Mouse (Mus musculus) midbrain, embryonic 12.5 days (tissue): ENCODE measurements around the gene Itga9. TPM values are rescaled to one million over a fixed set of nuclear protein-coding genes. Genes with fewer than 3 reads are reported as not detected.

Source experiments
- ATAC-seq: fragments of 200-750 bp; cut with Nextera tagmentation; 2 replicates; pipeline ENCODE4 v1.8.0; 2017; ENCODE audit warnings: low read depth, moderate TSS enrichment, moderate library complexity; ENCODE audit not compliant: low FRiP score
- H3K27ac ChIP-seq: fragments of 300-500 bp; sonication (generic); replicated peaks from 2 replicates; pipeline ENCODE4 v1.5.1; 2016; ENCODE audit warnings: mild to moderate bottlenecking
- H3K27me3 ChIP-seq: fragments of 300-500 bp; sonication (generic); 2 replicates; pipeline ENCODE4 v1.6.1; 2016; ENCODE audit warnings: mild to moderate bottlenecking
- H3K36me3 ChIP-seq: fragments of 300-500 bp; sonication (generic); 2 replicates; pipeline ENCODE4 v1.6.1; 2016
- H3K4me1 ChIP-seq: fragments of 300-500 bp; sonication (generic); 2 replicates; pipeline ENCODE4 v1.6.1; 2016
- H3K4me2 ChIP-seq: fragments of 300-500 bp; sonication (generic); replicated peaks from 2 replicates; pipeline ENCODE4 v1.6.1; 2016; ENCODE audit warnings: mild to moderate bottlenecking, moderate library complexity
- H3K4me3 ChIP-seq: fragments of 300-500 bp; sonication (generic); 2 replicates; pipeline ENCODE4 v1.5.1; 2016; ENCODE audit warnings: mild to moderate bottlenecking
- H3K9ac ChIP-seq: fragments of 300-500 bp; sonication (generic); replicated peaks from 2 replicates; pipeline ENCODE4 v1.6.1; 2016; ENCODE audit warnings: mild to moderate bottlenecking, moderate library complexity
- H3K9me3 ChIP-seq: fragments of 300-500 bp; sonication (generic); 2 replicates; pipeline ENCODE4 v1.6.1; 2016; ENCODE audit warnings: mild to moderate bottlenecking
- WGBS: fragments of 180-500 bp; shearing (Covaris S2); methylation state at CpG from one replicate; pipeline ENCODE4 v1.1.7; 2016; 5-methylcytosine and 5-hydroxymethylcytosine counted together
- polyA plus RNA-seq: library from polyadenylated mRNA; unstranded; fragments of >200 nt; fragmentation: Nextera tagmentation; extraction: Ambion mirVana; gene quantifications from 2 replicates; pipeline ENCODE4 v1.2.1, GENCODE M21; 2016

Itga9 gene
- polyA plus RNA-seq, 1 experiment from 2014 or later, result 10.6 TPM

- Histone ChIP-seq H3K9ac (no peak overlapping the region), H3K27me3 (no peaks in the 10 kb centered on the region), H3K36me3 (no peaks in the 10 kb centered on the region), H3K27ac (no peak overlapping the region), H3K4me3 (no peak overlapping the region), H3K9me3 (no peaks in the 10 kb centered on the region), H3K4me2 (no peak overlapping the region), H3K4me1 (peaks cover 9% of the 10 kb centered on the region)
- ATAC-seq, result no peak
- 34% methylated on average over 13 of the region's 13 CpGs for WGBS
Measured at GRCm38 (mm10) chr9:118939410-118939809, 332.9 kb downstream of the Itga9 start.

DNA sequence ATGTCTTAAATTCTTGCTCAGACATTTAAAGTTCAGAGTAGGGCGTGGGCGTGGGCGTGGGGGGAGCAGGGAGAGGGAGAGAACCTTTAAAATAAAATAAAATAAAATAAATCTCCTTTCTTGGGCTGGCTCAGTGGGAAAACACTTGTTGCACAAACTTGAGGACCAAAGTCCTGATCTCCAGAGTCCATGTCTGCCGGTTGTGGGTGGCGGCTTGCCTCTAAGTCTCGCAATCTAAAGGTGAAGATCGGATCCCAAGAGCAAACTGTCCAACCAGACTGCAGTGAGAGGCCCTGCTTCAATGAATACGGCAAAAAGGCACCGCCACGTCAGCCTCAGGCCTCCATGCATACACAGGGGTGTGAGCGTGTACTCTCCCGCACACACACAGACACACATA lies 333.3 kb downstream of the Itga9 start:
- no peak for ATAC-seq
- H3K4me2 ChIP-seq, result no peak overlapping the region
- no peaks in the 10 kb centered on the region for H3K9me3 ChIP-seq
- no peaks in the 10 kb centered on the region for H3K27me3 ChIP-seq
- no peak overlapping the region for H3K9ac ChIP-seq
- peaks cover 9% of the 10 kb centered on the region for H3K4me1 ChIP-seq
- no peak overlapping the region for H3K4me3 ChIP-seq
- no peak overlapping the region for H3K27ac ChIP-seq
- 81% methylated on average over 12 of the region's 12 CpGs for WGBS
- H3K36me3 ChIP-seq, result no peaks in the 10 kb centered on the region

GRCm38 (mm10) chr9:118940591-118941207 lies 334.2 kb downstream of the Itga9 start:
- ATAC-seq, result no peak
- Histone ChIP-seq H3K9me3 (no peaks in the 10 kb centered on the region), H3K36me3 (no peaks in the 10 kb centered on the region), H3K27me3 (no peaks in the 10 kb centered on the region), H3K4me1 (peaks cover 9% of the 10 kb centered on the region), H3K9ac (no peak overlapping the region), H3K4me2 (no peak overlapping the region), H3K4me3 (no peak overlapping the region), H3K27ac (no peak overlapping the region)
- 93% methylated on average over 12 of the region's 12 CpGs for WGBS

DNA sequence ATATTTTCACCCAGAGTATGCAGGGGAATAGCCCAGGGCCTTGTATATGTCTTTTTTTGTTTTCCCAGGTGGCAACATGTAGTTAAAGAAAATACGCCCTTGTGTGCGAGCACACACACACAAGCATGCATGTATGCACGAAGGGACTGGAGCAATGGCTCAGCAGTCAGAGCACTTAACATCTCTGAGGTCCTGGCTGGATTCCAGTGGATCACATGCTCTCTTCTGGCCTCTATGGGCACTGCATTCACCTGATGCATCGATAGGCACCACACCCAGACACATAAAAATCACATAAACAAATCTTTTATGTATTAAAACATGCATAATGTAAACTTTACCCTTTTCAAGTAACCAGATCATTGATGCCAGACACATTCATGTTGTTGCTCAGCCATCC lies 335.5 kb downstream of the Itga9 start:
- H3K36me3 ChIP-seq, result no peaks in the 10 kb centered on the region
- no peak overlapping the region for H3K4me2 ChIP-seq
- WGBS, result 95% methylated on average over 4 of the region's 4 CpGs
- H3K27ac ChIP-seq, result no peak overlapping the region
- H3K9me3 ChIP-seq, result no peaks in the 10 kb centered on the region
- no peaks in the 10 kb centered on the region for H3K27me3 ChIP-seq
- H3K9ac ChIP-seq, result no peak overlapping the region
- peaks cover 9% of the 10 kb centered on the region for H3K4me1 ChIP-seq
- ATAC-seq, result no peak
- H3K4me3 ChIP-seq, result no peak overlapping the region

DNA sequence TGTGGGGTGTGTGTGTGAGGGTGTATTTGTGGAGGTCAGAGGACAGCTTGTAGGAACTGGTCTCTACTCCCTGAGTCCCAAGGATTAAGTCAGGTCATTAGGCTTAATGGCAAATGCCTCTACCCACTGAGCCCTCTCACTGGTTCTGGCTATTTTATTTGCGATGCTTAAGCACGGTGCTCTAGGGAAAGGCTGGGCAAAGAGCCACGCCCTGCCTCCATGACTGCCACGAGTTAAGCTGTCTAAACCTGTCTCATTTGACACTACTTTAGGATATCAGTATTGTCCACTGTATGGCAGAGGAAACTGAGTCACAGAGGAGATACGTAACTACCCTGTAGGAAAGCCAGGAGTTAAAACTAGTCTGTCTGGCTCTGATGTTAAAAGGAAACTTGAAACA lies 337.5 kb downstream of the Itga9 start:
- Histone ChIP-seq H3K4me3 (no peak overlapping the region), H3K9ac (no peak overlapping the region), H3K4me2 (no peak overlapping the region), H3K4me1 (peaks cover 4% of the 10 kb centered on the region), H3K27ac (no peak overlapping the region), H3K27me3 (no peaks in the 10 kb centered on the region), H3K36me3 (no peaks in the 10 kb centered on the region), H3K9me3 (no peaks in the 10 kb centered on the region)
- no peak for ATAC-seq
- WGBS, result 64% methylated on average over 5 of the region's 5 CpGs

GRCm38 (mm10) chr9:118944388-118944787 lies 337.9 kb downstream of the Itga9 start:
- no peaks in the 10 kb centered on the region for H3K9me3 ChIP-seq
- H3K4me2 ChIP-seq, result no peak overlapping the region
- no peak overlapping the region for H3K27ac ChIP-seq
- H3K4me1 ChIP-seq, result peaks cover under 1% of the 10 kb centered on the region
- no peak overlapping the region for H3K9ac ChIP-seq
- no peak overlapping the region for H3K4me3 ChIP-seq
- no peaks in the 10 kb centered on the region for H3K27me3 ChIP-seq
- ATAC-seq, result no peak
- 74% methylated on average over 12 of the region's 12 CpGs for WGBS
- no peaks in the 10 kb centered on the region for H3K36me3 ChIP-seq

- Histone ChIP-seq H3K4me3 (no peak overlapping the region), H3K4me1 (no peaks in the 10 kb centered on the region), H3K36me3 (no peaks in the 10 kb centered on the region), H3K27me3 (no peaks in the 10 kb centered on the region), H3K27ac (no peak overlapping the region), H3K9me3 (no peaks in the 10 kb centered on the region), H3K9ac (no peak overlapping the region), H3K4me2 (no peak overlapping the region)
- ATAC-seq, result no peak
- WGBS, result 92% methylated on average over 5 of the region's 5 CpGs
Measured at GRCm38 (mm10) chr9:118948486-118948885, 342.0 kb downstream of the Itga9 start.

DNA sequence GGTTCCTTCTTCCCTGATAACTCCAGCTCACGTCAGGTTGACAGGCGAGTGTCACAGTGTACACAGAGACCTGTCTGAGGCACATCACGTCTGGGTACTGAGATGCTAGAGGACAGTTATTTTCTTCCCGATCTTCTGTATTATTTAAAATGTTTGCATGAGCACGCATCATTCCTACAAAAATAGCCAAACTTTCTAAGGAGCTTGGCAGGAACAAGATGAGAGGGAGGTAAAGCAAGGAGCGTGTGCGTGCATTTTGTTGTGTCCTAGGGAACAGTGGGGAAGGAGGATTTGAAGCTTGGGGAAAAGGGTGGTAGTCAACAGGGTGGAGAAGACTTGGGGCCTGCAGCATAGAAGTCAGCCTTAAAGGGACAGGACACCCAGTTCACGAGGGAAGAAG lies 342.6 kb downstream of the Itga9 start:
- Histone ChIP-seq H3K9me3 (no peaks in the 10 kb centered on the region), H3K4me3 (no peak overlapping the region), H3K4me1 (no peaks in the 10 kb centered on the region), H3K27ac (no peak overlapping the region), H3K27me3 (no peaks in the 10 kb centered on the region), H3K4me2 (no peak overlapping the region), H3K36me3 (no peaks in the 10 kb centered on the region), H3K9ac (no peak overlapping the region)
- 92% methylated on average over 8 of the region's 8 CpGs for WGBS
- no peak for ATAC-seq

GRCm38 (mm10) chr9:118949654-118950053 lies 343.2 kb downstream of the Itga9 start:
- no peak overlapping the region for H3K9ac ChIP-seq
- H3K4me3 ChIP-seq, result no peak overlapping the region
- H3K36me3 ChIP-seq, result no peaks in the 10 kb centered on the region
- no peaks in the 10 kb centered on the region for H3K9me3 ChIP-seq
- ATAC-seq, result no peak
- WGBS, result 79% methylated on average over 4 of the region's 4 CpGs
- H3K27me3 ChIP-seq, result no peaks in the 10 kb centered on the region
- no peak overlapping the region for H3K27ac ChIP-seq
- no peak overlapping the region for H3K4me2 ChIP-seq
- H3K4me1 ChIP-seq, result no peaks in the 10 kb centered on the region

DNA sequence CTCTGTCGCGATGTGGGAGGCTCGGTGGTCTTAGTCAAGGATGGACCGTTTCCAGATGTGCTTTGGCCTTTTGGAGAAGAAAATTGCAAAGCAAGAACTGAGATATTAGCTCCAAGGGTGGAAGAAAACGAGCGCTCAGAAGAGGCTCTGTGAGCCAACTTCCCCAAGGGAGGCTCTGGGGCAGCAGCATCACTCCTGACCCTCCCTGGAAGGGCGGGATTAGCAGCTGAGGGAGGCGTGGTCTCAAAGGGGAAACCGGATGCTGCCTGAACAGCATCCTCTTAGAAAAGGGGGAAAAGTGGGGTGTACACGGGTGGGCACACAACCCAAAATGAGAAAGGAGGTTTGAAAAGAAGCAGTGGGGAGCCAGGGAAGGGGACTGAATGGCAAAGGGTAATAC lies 343.6 kb downstream of the Itga9 start:
- no peak for ATAC-seq
- Histone ChIP-seq H3K9me3 (no peaks in the 10 kb centered on the region), H3K36me3 (no peaks in the 10 kb centered on the region), H3K4me1 (no peaks in the 10 kb centered on the region), H3K27me3 (no peaks in the 10 kb centered on the region), H3K9ac (no peak overlapping the region), H3K27ac (no peak overlapping the region), H3K4me3 (no peak overlapping the region), H3K4me2 (no peak overlapping the region)
- WGBS, result 73% methylated on average over 10 of the region's 10 CpGs

Other genes with a start within 250 kb of the Itga9 start
- gene Eomes, start 128.5 kb upstream of the Itga9 start, polyA plus RNA-seq, result 0.85 and 2.9 TPM in 2 replicates
- 69.3 and 70.9 TPM in 2 replicates for gene Golga4, start 100.4 kb upstream of the Itga9 start, polyA plus RNA-seq